Mouse (Mus musculus): ENCODE data around the gene Ank3. TPM values are rescaled to one million over a fixed set of nuclear protein-coding genes. Genes with fewer than 3 reads are reported as not detected.

Gene Ank3
- polyA plus RNA-seq, 1 experiment, result 1.2 TPM

- DNase-seq (ENCODE audit: low read depth in 1 of 2, low spot score in 2 of 2), result no peak
- no peaks in the 10 kb centered on the region for H3K27me3 ChIP-seq (ENCODE audit: control insufficient read depth, insufficient read depth, low read length)
- no peaks in the 10 kb centered on the region for H3K36me3 ChIP-seq (ENCODE audit: control insufficient read depth, insufficient read depth, low read length)
- H3K27ac ChIP-seq (ENCODE audit: insufficient read depth, low read length), result no peak overlapping the region
- H3K4me3 ChIP-seq (ENCODE audit: extremely low read depth, insufficient read depth, insufficient read length), result no peak overlapping the region
- TF ChIP-seq POLR2A (IDR thresholded peaks at IDR 0.05; ENCODE audit: low read depth, low read length), result no peak
- no peak for TF ChIP-seq CTCF (IDR thresholded peaks at IDR 0.05; ENCODE audit: extremely low read depth, insufficient read depth, insufficient read length, insufficient replicate concordance)
- no peaks in the 10 kb centered on the region for H3K4me1 ChIP-seq (ENCODE audit: control insufficient read depth, insufficient read depth, insufficient read length)
- 84% methylated on average over 4 of the region's 4 CpGs for WGBS
Observed at GRCm38 (mm10) chr10:69883935-69884680, 485.5 kb downstream of the Ank3 start.

GRCm38 (mm10) chr10:69888399-69888798 is 489.8 kb downstream of the Ank3 start:
- H3K36me3 ChIP-seq (ENCODE audit: control insufficient read depth, insufficient read depth, low read length), result no peaks in the 10 kb centered on the region
- DNase-seq (ENCODE audit: low read depth in 1 of 2, low spot score in 2 of 2), result peak in 1 of 2 experiments; percentile 10
- TF ChIP-seq POLR2A (IDR thresholded peaks at IDR 0.05; ENCODE audit: low read depth, low read length) (no peak), CTCF (IDR thresholded peaks at IDR 0.05; ENCODE audit: extremely low read depth, insufficient read depth, insufficient read length, insufficient replicate concordance) (no peak)
- WGBS, result 37% methylated on average over 4 of the region's 4 CpGs
- H3K27me3 ChIP-seq (ENCODE audit: control insufficient read depth, insufficient read depth, low read length), result no peaks in the 10 kb centered on the region
- no peaks in the 10 kb centered on the region for H3K4me1 ChIP-seq (ENCODE audit: control insufficient read depth, insufficient read depth, insufficient read length)
- no peak overlapping the region for H3K4me3 ChIP-seq (ENCODE audit: extremely low read depth, insufficient read depth, insufficient read length)
- H3K27ac ChIP-seq (ENCODE audit: insufficient read depth, low read length), result no peak overlapping the region

DNA sequence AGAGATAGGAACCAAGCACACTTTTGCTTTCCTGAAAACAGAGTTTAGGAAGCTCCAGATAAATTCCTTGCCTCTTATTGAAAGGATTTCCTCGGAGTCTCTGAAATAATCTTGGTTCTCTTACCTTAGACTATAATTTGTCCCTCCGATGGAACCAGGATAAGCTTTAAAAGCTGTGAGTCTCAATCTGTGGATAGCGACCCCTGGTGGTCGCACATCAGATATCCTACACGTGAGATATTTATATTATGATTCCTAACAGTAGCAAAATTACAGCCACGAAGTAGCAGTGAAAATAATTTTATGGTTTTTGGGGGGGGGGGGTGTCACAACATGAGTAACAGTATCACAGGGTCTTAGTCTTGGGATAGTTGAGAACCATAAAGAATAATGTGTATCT is 491.2 kb downstream of the Ank3 start:
- DNase-seq (ENCODE audit: low read depth in 1 of 2, low spot score in 2 of 2), result no peak
- Histone ChIP-seq H3K36me3 (ENCODE audit: control insufficient read depth, insufficient read depth, low read length) (no peaks in the 10 kb centered on the region), H3K4me3 (ENCODE audit: extremely low read depth, insufficient read depth, insufficient read length) (no peak overlapping the region), H3K4me1 (ENCODE audit: control insufficient read depth, insufficient read depth, insufficient read length) (no peaks in the 10 kb centered on the region), H3K27ac (ENCODE audit: insufficient read depth, low read length) (no peak overlapping the region), H3K27me3 (ENCODE audit: control insufficient read depth, insufficient read depth, low read length) (no peaks in the 10 kb centered on the region)
- 31% methylated on average over 6 of the region's 6 CpGs for WGBS
- no peak for TF ChIP-seq CTCF (IDR thresholded peaks at IDR 0.05; ENCODE audit: extremely low read depth, insufficient read depth, insufficient read length, insufficient replicate concordance)
- TF ChIP-seq POLR2A (IDR thresholded peaks at IDR 0.05; ENCODE audit: low read depth, low read length), result no peak

DNA sequence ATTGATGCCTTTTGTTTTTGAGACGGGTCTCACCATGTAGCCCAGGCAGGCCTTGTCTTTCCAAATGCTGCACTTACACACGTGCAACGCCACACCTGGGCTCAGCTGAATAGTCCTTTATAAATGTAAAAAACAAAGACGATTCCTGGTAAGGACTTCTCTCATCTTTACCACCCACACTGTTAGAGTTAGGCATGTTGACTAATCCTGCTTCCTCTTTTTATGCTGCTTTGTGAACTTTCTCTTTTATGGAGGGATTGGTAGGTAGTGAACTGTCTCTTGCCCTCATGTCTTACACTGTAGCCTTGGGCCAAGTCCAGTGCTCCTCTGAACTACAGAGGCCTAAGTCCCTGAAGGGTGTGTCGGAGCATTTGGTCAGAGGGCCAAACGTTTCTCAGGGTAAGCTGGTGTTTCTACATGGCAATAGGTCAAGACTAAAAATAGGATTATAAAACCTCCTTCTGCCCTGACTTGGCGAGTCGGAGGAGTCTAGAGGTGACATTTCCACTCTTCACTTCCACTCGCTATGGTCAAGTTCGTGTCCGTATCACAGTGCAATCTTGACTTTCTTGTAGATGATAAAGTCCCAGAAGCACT is 491.9 kb downstream of the Ank3 start:
- TF ChIP-seq POLR2A (IDR thresholded peaks at IDR 0.05; ENCODE audit: low read depth, low read length) (no peak), CTCF (IDR thresholded peaks at IDR 0.05; ENCODE audit: extremely low read depth, insufficient read depth, insufficient read length, insufficient replicate concordance) (no peak)
- Histone ChIP-seq H3K27ac (ENCODE audit: insufficient read depth, low read length) (no peak overlapping the region), H3K36me3 (ENCODE audit: control insufficient read depth, insufficient read depth, low read length) (no peaks in the 10 kb centered on the region), H3K27me3 (ENCODE audit: control insufficient read depth, insufficient read depth, low read length) (no peaks in the 10 kb centered on the region), H3K4me3 (ENCODE audit: extremely low read depth, insufficient read depth, insufficient read length) (no peak overlapping the region), H3K4me1 (ENCODE audit: control insufficient read depth, insufficient read depth, insufficient read length) (no peaks in the 10 kb centered on the region)
- 78% methylated on average over 11 of the region's 11 CpGs for WGBS
- no peak for DNase-seq (ENCODE audit: low read depth in 1 of 2, low spot score in 2 of 2)

GRCm38 (mm10) chr10:69892162-69892561 is 493.6 kb downstream of the Ank3 start:
- Histone ChIP-seq H3K27me3 (ENCODE audit: control insufficient read depth, insufficient read depth, low read length) (no peaks in the 10 kb centered on the region), H3K36me3 (ENCODE audit: control insufficient read depth, insufficient read depth, low read length) (no peaks in the 10 kb centered on the region), H3K27ac (ENCODE audit: insufficient read depth, low read length) (no peak overlapping the region), H3K4me1 (ENCODE audit: control insufficient read depth, insufficient read depth, insufficient read length) (no peaks in the 10 kb centered on the region), H3K4me3 (ENCODE audit: extremely low read depth, insufficient read depth, insufficient read length) (no peak overlapping the region)
- DNase-seq (ENCODE audit: low read depth in 1 of 2, low spot score in 2 of 2), result no peak
- no peak for TF ChIP-seq POLR2A (IDR thresholded peaks at IDR 0.05; ENCODE audit: low read depth, low read length)
- 93% methylated on average over 18 of the region's 18 CpGs for WGBS

DNA sequence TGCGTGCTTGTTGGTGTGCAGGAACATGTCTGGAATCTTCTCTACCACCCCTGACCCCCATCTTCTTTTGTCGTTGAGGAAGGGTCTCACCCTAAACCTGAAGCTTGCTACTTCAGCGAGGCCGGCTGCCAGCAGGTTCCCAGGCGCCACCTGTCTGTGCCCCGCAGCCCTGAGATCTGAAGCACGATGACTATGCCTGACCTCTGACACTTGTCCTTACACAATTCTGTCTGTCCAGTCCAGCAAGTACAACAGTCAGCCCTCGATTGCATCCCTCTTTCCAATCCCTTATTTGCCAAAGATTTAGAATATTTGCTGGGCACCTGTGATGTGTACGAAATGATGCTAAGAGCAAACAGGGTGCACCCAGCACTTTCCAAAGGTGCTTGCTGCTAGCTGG is 497.0 kb downstream of the Ank3 start:
- Histone ChIP-seq H3K27me3 (ENCODE audit: control insufficient read depth, insufficient read depth, low read length) (no peaks in the 10 kb centered on the region), H3K27ac (ENCODE audit: insufficient read depth, low read length) (no peak overlapping the region), H3K4me1 (ENCODE audit: control insufficient read depth, insufficient read depth, insufficient read length) (no peaks in the 10 kb centered on the region), H3K4me3 (ENCODE audit: extremely low read depth, insufficient read depth, insufficient read length) (no peak overlapping the region), H3K36me3 (ENCODE audit: control insufficient read depth, insufficient read depth, low read length) (no peaks in the 10 kb centered on the region)
- 85% methylated on average over 9 of the region's 9 CpGs for WGBS
- DNase-seq (ENCODE audit: low read depth in 1 of 2, low spot score in 2 of 2), result no peak
- no peak for TF ChIP-seq POLR2A (IDR thresholded peaks at IDR 0.05; ENCODE audit: low read depth, low read length)
- no peak for TF ChIP-seq CTCF (IDR thresholded peaks at IDR 0.05; ENCODE audit: extremely low read depth, insufficient read depth, insufficient read length, insufficient replicate concordance)

GRCm38 (mm10) chr10:69897927-69898326 is 499.4 kb downstream of the Ank3 start:
- Histone ChIP-seq H3K27ac (ENCODE audit: insufficient read depth, low read length) (no peak overlapping the region), H3K4me3 (ENCODE audit: extremely low read depth, insufficient read depth, insufficient read length) (no peak overlapping the region), H3K27me3 (ENCODE audit: control insufficient read depth, insufficient read depth, low read length) (no peaks in the 10 kb centered on the region), H3K4me1 (ENCODE audit: control insufficient read depth, insufficient read depth, insufficient read length) (no peaks in the 10 kb centered on the region), H3K36me3 (ENCODE audit: control insufficient read depth, insufficient read depth, low read length) (no peaks in the 10 kb centered on the region)
- TF ChIP-seq CTCF (IDR thresholded peaks at IDR 0.05; ENCODE audit: extremely low read depth, insufficient read depth, insufficient read length, insufficient replicate concordance), result no peak
- no peak for TF ChIP-seq POLR2A (IDR thresholded peaks at IDR 0.05; ENCODE audit: low read depth, low read length)
- WGBS, result 59% methylated on average over 5 of the region's 5 CpGs
- no peak for DNase-seq (ENCODE audit: low read depth in 1 of 2, low spot score in 2 of 2)

Data from spleen, adult 2 months (tissue).